Mouse (Mus musculus) bone marrow macrophage, adult 2 months (primary cell): ENCODE data around the gene Olfr1392.
"Not testable (repeated sequence)": the region's sequence is repeated elsewhere in the genome, so short reads cannot be mapped to it uniquely, and the experiment has no call there.

ENCODE experiments used
- CTCF ChIP-seq: IDR thresholded peaks from 2 replicates; pipeline ENCODE4 v1.5.1; 2012; ENCODE audit warnings: low read depth, mild to moderate bottlenecking, low read length, moderate library complexity
- POLR2A ChIP-seq: IDR thresholded peaks from 2 replicates; pipeline ENCODE4 v1.6.1; 2012; ENCODE audit warnings: mild to moderate bottlenecking, low read depth, low read length, borderline replicate concordance

- TF ChIP-seq POLR2A, CTCF: not testable (repeated sequence)
Measured at GRCm38 (mm10) chr11:49308547-49308946, 23.5 kb downstream of the Olfr1392 start.
